In the genomic region with DNA sequence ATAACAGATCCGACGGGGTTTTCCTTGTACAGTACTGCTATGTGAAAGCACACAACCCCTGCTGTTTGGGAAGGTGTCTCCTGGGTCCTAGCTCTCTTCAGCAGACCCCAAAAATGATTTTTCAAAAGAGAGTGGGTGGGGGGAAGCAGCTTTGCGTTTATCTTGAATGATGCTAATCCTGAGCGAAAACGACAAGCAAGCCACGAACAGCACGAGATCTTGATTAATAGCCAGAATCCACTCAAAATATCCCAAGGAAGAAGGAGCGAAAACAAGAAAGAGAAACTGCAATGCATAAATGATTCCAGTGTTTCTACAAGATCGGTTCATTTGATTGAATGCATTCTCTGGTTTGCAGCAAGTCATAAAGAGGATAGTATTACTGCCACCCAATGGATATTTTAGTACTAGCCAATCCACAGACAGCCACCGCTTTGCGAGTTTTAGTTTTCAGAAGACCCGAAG, we compare ENCODE assay signal across 9 mouse cellular contexts. TPM values are rescaled to one million over a fixed set of nuclear protein-coding genes. Genes with fewer than 3 reads are reported as not detected.
DNase-seq lines count a peak whose midpoint lies in the region; ATAC-seq and TF ChIP-seq lines count a peak whose summit lies in the region.
"Had no signal": no experiment of that assay in that cellular context is flagged by ENCODE, and none has a peak within 500 bp of the region (broad histone marks: within the 10 kb centered on the region; RNA-seq: fewer than 3 reads in every experiment).

A gene (minus strand): TSS at position 37 of the 465 bp plus-strand sequence.

- H3K27ac ChIP-seq in lung, embryonic 14.5 days (ENCODE audit: low read depth): no peak within 1 kb of the TSS
- no peak within 1 kb of the TSS for H3K27ac ChIP-seq in intestine, embryonic 14.5 days (ENCODE audit: low read depth)
- no peak within 1 kb of the TSS for H3K27ac ChIP-seq in midbrain, embryonic 10.5 days (replicated peaks)
- H3K27ac ChIP-seq: macrophage had no signal

- H3K4me2 ChIP-seq in lung, embryonic 14.5 days: peak within 1 kb of the TSS; percentile 52
- peak within 1 kb of the TSS; percentile 45 for H3K4me2 ChIP-seq in intestine, embryonic 14.5 days (ENCODE audit: low read length)

- H3K4me1 ChIP-seq in lung, embryonic 14.5 days (ENCODE audit: insufficient read depth): no peaks in the 10 kb centered on the region
- H3K4me1 ChIP-seq in intestine, embryonic 14.5 days (replicated peaks; ENCODE audit: control insufficient read depth, insufficient read depth, low read length): no peaks in the 10 kb centered on the region
- no peaks in the 10 kb centered on the region for H3K4me1 ChIP-seq in midbrain, embryonic 10.5 days

- peak within 1 kb of the TSS; percentile 33 for H3K4me3 ChIP-seq in lung, embryonic 14.5 days (ENCODE audit: low read depth, low read length)
- H3K4me3 ChIP-seq in intestine, embryonic 14.5 days (ENCODE audit: low read depth, low read length): peak within 1 kb of the TSS; percentile 41
- H3K4me3 ChIP-seq in midbrain, embryonic 10.5 days: peak within 1 kb of the TSS; percentile 50

- DNase-seq in lung, embryonic 14.5 days: peak; percentile 64
- DNase-seq in lung, postnatal 4 days: no peak
- peak; percentile 38 for DNase-seq in embryo, embryonic 11 days
- DNase-seq in intestine, embryonic 14.5 days (ENCODE audit: low spot score): peak; percentile 50
- DNase-seq in midbrain, embryonic 10.5 days (ENCODE audit: low spot score): peak; percentile 21
- no peak for DNase-seq in urinary bladder, postnatal 14 days (ENCODE audit: low spot score)
- DNase-seq in thymus, postnatal 0 days (ENCODE audit: low spot score): no peak
- DNase-seq in thymus, adult 18-20 months: no peak

- ATAC-seq in lung, embryonic 14.5 days (ENCODE audit: insufficient read depth): peak; percentile 62; the same call in 1 of the 2 replicates
- no peak for ATAC-seq in intestine, embryonic 14.5 days (replicated peaks; ENCODE audit: low FRiP score, low TSS enrichment, low read depth)

- H3K36me3 ChIP-seq in lung, embryonic 14.5 days (ENCODE audit: insufficient read depth): no peaks in the 10 kb centered on the region
- H3K36me3 ChIP-seq in intestine, embryonic 14.5 days (ENCODE audit: control insufficient read depth, insufficient read depth, low read length): no peaks in the 10 kb centered on the region
- no peaks in the 10 kb centered on the region for H3K36me3 ChIP-seq in midbrain, embryonic 10.5 days

- WGBS in lung, embryonic 14.5 days: 15% methylated on average over 12 of the region's 12 CpGs
- WGBS in intestine, embryonic 14.5 days: 19% methylated on average over 12 of the region's 12 CpGs
- WGBS in midbrain, embryonic 10.5 days: 20% methylated on average over 12 of the region's 12 CpGs

- no peaks in the 10 kb centered on the region for H3K9me3 ChIP-seq in lung, embryonic 14.5 days (ENCODE audit: low read depth, low read length)
- H3K9me3 ChIP-seq in intestine, embryonic 14.5 days (ENCODE audit: control insufficient read depth, low read length): no peaks in the 10 kb centered on the region
- no peaks in the 10 kb centered on the region for H3K9me3 ChIP-seq in midbrain, embryonic 10.5 days (replicated peaks)

- H3K9ac ChIP-seq in lung, embryonic 14.5 days: no peak within 1 kb of the TSS
- peak within 1 kb of the TSS; percentile 25 for H3K9ac ChIP-seq in intestine, embryonic 14.5 days (ENCODE audit: low read length)

- no peaks in the 10 kb centered on the region for H3K27me3 ChIP-seq in lung, embryonic 14.5 days (ENCODE audit: insufficient read depth, low read length)
- H3K27me3 ChIP-seq in intestine, embryonic 14.5 days (replicated peaks; ENCODE audit: control insufficient read depth, insufficient read depth, low read length): no peaks in the 10 kb centered on the region
- peaks cover 17% of the 10 kb centered on the region for H3K27me3 ChIP-seq in midbrain, embryonic 10.5 days (ENCODE audit: low read depth, poor library complexity, severe bottlenecking)

- 0 out of 2 replicates have a peak, but pooled peaks have one; percentile 7 for TF ChIP-seq CTCF in lung, embryonic 14.5 days (IDR thresholded peaks at IDR 0.05; ENCODE audit: low read depth)

RNA-seq across cellular contexts. Expression of the gene that starts here (rescaled TPM):
- 0.18 and 0.28 TPM in 2 replicates for polyA plus RNA-seq in lung, embryonic 14.5 days (2014; fragmentation: Nextera tagmentation; extraction: Ambion mirVana)
- 1.7 and 2.1 TPM in 2 replicates for polyA plus RNA-seq in intestine, embryonic 14.5 days (2014; fragmentation: Nextera tagmentation; extraction: Ambion mirVana)
- polyA plus RNA-seq in midbrain, embryonic 10.5 days (2016; fragmentation: Nextera tagmentation; extraction: Ambion mirVana): 0.06 and 0.14 TPM in 2 replicates
- polyA plus RNA-seq in thymus, postnatal 0 days (2015; fragmentation: Nextera tagmentation; extraction: Ambion mirVana): not detected in 2 replicates
- polyA plus RNA-seq: macrophage had no signal

Comparison
In these comparisons a context has a peak if more than half of its experiments do, and no peak if none do; other contexts are left out.
1. Peak in DNase-seq, ATAC-seq, H3K4me3 ChIP-seq and H3K4me2 ChIP-seq in lung, embryonic 14.5 days; RNA of the gene not detected or under 1 TPM.
2. Peak in DNase-seq and H3K4me3 ChIP-seq in midbrain, embryonic 10.5 days; RNA of the gene not detected or under 1 TPM.
3. DNase-seq: peak in embryo, embryonic 11 days (single experiment) and intestine, embryonic 14.5 days (single experiment); none in lung, postnatal 4 days (0 of 2), urinary bladder, postnatal 14 days (single experiment), thymus, postnatal 0 days (single experiment) and thymus, adult 18-20 months (0 of 2).
4. Peak in every context shown above with its lines, with median percentiles within 50 percentile points of each other: H3K4me3 ChIP-seq.